Mouse (Mus musculus) frontal cortex, adult (tissue): ENCODE results near the gene Pcsk6.
"Not testable (repeated sequence)": the region's sequence is repeated elsewhere in the genome, so short reads cannot be mapped to it uniquely, and the experiment has no call there.

ENCODE experiments used
- ATAC-seq: cut with Nextera tagmentation; 2 replicates; pipeline ENCODE4 v1.9.2; 2017; ENCODE audit warnings: mild to moderate bottlenecking, moderate library complexity, mixed read lengths; ENCODE audit not compliant: low TSS enrichment

The Pcsk6 gene

GRCm38 (mm10) chr7:65861591-65862472 is at the start of gene Pcsk6:
TSS of gene Pcsk6 (plus strand) at chr7:65861734.
- ATAC-seq: peak; percentile 76

- ATAC-seq: no peak
Measured at GRCm38 (mm10) chr7:65813611-65814212, 47.8 kb upstream of the Pcsk6 start.

DNA sequence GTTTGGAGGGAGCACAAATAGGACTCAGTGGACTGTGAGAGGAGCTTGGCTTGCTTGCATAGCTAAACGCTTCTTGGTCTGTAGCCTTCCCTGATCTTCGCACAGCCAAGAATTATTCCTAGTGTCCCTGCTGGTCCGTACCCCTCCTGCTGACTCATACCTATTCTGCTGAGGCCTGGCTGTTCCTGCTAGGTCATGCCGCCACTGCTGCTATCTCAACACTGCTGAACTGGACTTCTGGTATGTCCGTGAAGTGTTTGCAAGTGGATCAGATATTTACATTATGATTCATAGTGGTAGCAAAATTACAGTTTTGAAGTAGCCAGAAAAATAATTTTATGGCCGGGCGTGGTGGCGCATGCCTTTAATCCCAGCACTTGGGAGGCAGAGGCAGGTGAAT is 44.0 kb upstream of the Pcsk6 start:
- ATAC-seq: no peak

DNA sequence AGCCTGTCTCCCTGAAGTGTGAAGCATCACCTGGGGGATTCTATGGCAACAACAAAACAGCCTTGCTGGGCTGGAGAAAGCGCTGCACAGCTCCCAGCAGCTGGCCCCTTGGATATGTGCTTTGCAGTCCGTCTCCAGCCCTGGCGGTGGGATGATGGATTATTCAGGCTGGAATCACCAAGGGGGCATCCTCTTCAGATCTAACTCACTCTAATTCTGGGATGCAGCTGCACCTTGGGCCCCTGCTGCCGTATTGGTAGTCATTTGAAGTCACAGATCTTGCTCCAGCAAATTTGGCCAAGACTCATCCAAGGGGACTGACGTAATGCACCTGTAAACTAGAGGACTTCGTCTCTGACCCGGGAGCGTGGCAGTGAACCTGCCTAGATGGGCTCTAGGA is 41.1 kb upstream of the Pcsk6 start:
- no peak for ATAC-seq

DNA sequence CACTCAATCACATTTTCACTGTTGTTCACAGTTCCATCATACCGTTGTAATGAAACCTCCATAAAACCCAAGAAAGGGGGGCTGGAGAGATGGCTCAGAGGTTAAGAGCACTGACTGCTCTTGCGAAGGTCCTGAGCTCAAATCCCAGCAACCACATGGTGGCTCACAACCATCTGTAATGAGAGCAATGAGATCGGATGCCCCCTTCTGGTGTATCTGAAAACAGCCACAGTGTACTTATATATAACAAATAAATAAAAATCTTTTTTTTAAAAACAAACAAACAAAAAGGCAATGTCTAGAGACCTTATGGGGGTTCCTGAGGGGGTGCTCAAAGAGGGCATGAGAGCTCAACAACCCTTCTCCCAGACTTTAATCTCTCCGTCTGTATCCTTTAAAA is 39.6 kb upstream of the Pcsk6 start:
- not testable (repeated sequence) for ATAC-seq

GRCm38 (mm10) chr7:65822506-65823119 is 38.9 kb upstream of the Pcsk6 start:
- no peak for ATAC-seq

GRCm38 (mm10) chr7:65839756-65840155 is 21.8 kb upstream of the Pcsk6 start:
- no peak for ATAC-seq

- ATAC-seq: no peak
Measured at GRCm38 (mm10) chr7:65843210-65843609, 18.3 kb upstream of the Pcsk6 start.

GRCm38 (mm10) chr7:65860981-65861380 is 553 bp upstream of the Pcsk6 start:
- ATAC-seq: no peak

DNA sequence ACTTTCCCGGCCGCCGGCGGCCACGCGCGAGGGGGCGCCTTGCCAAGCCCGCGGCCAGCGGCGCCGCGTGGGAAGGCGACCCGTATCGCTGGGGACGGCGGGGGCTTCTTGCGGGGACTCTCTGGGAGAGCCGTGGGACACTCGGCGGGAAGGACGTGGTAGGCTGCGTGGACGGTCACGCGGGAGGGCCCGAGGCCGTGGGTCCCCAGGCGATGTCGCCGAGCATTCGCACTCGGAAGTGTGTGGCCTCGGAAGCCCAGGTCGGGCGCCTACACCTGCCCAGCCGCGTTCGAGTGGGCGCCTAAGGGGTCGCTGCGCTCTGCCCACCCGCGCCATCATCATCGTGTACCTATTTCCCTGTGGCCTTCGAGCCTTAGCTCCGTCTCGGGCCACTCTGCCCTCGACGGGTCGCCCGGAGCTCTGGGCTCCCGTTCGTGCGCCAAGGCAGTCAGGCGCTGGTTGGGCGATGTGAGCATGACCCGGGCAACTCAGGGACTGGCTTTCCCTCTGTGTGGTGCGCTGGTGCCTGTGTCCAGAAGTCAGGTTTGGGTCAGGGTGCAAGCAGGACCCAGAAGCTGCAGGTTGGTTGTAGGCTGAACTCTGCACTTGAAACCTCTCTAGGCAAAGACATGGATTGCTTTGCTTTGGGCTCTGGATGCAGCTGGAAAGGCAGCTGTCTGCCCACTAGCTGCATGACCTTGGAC is 1.1 kb downstream of the Pcsk6 start:
- ATAC-seq: no peak

- ATAC-seq: no peak
Measured at GRCm38 (mm10) chr7:65869173-65869572, 7.6 kb downstream of the Pcsk6 start.

DNA sequence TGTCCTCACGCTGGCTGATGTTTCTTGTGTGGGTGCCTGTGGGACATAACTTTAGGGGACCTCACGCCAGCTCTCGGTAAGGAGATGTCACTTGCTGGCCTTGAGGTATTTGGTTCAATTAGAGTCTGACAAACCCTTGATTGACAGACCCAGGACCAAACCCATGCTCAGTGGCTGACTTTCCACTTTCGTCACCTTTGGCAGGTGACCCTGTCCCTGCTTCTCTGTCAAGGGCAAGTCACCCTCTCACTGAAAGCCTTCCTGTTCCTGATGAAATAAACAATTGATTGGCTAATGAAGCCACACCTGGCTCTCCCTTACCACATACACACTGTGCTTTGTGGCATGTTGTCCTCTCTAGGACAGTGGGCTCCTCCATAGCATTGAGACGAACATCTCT is 8.3 kb downstream of the Pcsk6 start:
- no peak for ATAC-seq

GRCm38 (mm10) chr7:65870227-65870626 is 8.7 kb downstream of the Pcsk6 start:
- no peak for ATAC-seq

- ATAC-seq: peak; percentile 93
Measured at GRCm38 (mm10) chr7:65870928-65871580, 9.5 kb downstream of the Pcsk6 start.

DNA sequence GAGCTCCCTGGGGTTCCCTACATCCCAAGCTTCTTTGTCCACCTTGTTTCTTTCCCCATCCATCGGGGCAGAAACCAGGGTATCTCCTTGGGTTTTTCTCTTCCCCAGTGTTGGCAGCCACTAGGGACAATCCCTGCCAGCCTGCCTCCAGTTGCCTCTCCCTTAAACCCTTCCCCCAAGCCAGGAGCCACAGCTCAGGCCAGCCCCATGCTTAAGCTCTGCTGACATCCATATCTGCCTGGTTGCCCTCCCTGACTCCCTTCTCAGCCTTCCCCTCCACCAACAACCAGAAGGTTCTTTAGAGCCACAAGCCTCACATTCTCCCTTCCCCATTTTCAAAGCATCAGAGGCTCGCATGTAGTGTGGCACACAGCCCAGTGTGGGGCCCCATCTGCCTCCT is 10.3 kb downstream of the Pcsk6 start:
- no peak for ATAC-seq

DNA sequence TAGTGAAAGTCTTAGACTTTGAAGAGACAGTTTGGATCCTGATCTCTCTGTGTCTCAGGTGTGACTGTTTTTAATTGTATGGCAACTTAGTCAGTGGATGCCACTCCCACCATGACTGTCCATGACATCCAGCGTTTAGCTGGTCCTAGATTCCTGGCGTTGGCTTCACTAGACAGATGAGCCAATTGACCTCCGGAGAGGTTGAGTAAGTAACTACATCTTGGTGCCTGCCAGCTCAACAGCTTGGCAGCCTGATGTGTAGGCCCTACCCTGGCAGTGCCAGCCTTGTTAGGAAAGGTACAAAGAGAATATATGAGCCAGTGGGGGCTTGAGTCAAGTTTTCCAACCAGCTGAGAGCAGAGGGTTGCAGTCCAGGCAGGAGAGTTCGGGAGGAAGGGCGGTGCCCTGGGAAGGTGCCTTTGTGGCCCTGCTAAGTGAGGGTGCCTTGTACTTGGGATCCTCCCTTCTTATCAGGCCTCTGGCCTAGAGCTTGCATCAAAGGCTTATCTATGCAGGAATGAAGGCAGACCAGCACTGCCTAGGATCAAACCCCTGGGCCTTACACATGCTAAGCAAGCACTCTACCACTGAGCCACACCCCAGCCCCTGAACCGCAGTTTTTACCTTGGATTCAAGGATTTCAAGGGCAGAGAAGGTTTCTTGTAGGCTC is 11.8 kb downstream of the Pcsk6 start:
- ATAC-seq: no peak

DNA sequence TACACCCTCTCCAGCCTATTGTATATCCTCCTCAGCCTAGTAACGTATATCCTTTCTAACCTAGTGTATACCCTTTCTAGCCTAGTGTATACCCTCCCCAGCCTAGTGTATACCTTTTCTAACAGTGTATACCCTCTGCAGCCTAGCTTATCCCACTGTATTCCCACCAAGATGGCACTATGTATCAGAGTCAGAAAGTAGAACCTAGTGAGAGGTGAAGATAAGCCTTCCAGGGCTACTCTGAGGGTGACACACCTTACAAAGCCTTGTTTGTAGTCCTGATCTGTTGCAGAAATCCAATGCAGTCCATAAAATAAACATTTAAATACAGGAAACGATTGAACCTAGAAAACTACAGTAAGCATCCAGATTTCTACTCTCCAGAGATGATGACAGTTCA is 12.4 kb downstream of the Pcsk6 start:
- ATAC-seq: no peak

DNA sequence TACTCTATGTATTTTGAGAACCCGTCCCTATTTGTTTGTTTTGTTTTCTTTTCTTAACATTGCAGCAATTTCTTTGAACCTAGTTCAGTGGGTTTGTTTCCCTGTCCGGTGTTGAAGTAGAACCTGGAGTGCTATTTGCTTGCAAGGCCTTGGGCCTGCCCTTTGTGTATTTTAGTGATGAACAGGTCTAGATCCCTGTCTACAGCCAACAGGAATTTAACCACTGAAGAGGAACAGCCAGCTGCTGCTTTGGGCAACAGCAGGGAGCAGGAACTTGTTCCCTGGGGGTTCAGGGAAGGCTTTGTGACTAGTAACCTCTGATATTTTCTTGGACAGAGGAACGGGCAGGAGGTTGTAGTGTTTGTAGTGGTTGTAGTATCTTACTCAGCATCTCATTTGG is 15.1 kb downstream of the Pcsk6 start:
- no peak for ATAC-seq

DNA sequence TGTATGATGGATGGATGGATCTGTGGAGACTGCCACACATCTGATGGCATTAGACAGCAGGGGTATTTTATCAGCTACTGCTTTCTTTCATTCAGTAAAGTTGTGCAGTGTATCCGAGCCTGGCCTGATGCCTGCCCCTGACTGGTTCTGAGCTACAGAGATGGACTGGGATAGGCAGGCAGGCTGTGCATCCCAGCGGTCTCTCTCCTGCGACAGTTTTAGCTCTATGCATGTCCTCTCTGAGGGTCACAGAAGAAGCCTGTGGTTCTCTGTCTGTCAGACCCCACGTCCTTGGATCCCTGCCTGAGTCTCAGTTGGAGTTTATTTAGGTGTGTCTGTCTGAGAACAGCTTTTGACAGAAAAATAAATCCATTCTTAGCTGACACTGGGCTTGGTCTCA is 16.7 kb downstream of the Pcsk6 start:
- ATAC-seq: no peak

DNA sequence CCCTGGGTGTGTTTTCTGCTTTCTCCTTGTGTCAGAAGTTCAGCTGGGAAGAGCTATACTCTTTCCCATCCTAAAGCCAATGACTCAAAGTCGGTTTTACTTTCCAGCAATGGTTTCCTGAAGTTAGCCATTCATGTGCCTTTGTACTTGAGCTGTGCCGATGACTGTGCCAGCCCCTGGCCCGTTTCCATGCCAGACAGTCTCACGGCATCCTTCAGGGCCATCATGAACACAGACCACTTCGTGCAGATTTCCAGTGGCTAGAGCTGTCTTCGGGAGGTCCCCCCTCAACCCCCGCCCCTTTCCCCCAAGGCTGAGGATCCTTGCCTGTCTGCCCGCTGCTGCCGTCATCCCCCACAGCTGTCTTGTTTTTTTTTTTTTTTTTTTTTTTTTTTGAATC is 17.8 kb downstream of the Pcsk6 start:
- ATAC-seq: no peak

DNA sequence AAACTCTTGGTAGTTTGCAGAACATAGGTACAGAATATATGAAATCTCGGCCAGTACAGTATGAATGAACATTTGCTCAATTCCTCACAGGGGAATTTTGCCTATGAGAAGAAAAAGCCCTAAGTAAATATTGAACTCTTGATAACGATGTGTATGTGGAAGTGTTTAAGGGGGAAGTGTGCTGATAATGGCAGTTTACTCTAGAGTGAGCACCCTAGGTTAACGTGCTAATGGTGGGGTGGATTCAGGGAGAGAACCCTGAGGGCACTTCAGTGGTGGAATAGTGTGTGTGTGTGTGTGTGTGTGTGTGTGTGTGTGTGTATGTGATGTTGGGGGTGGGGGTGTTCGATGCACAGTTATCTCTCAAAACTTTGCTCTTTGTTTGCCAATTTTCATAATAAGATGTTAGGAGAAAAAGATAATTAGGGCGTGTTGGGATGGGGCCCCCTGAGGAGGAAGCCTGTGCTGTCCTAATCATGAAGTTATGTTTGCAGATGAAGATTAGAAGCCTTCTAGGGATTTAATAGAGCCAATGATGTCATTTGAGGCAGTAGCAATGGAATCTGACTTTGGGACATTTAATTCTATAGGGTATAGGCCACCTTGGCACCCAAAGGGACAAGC is 19.2 kb downstream of the Pcsk6 start:
- no peak for ATAC-seq
